Mouse (Mus musculus) MEL (cell line): ENCODE data around the gene Ptpn1.

Experiments
- CTCF ChIP-seq, 3 experiments: IDR thresholded peaks in 2 of 3; conservative IDR thresholded peaks in 1 of 3; 2 replicates each; pipeline ENCODE4 v1.5.1; 2011 to 2012; ENCODE audit warnings: low read length in 3 of 3, low read depth in 2 of 3, mild to moderate bottlenecking in 2 of 3, improper control_type of control experiment in 1 of 3, inconsistent platforms in 1 of 3, mixed read lengths in 1 of 3, moderate library complexity in 1 of 3; ENCODE audit not compliant: control insufficient read depth in 1 of 3, insufficient read depth in 1 of 3, poor library complexity in 1 of 3, severe bottlenecking in 1 of 3
- MXI1 ChIP-seq: IDR thresholded peaks from 2 replicates; pipeline ENCODE4 v1.6.1; 2011; ENCODE audit warnings: mild to moderate bottlenecking, low read depth, low read length, improper control_type of control experiment
- POLR2A ChIP-seq, 2 experiments: IDR thresholded peaks; 2 replicates each; pipeline ENCODE4 v1.6.1; 2011 to 2012; ENCODE audit warnings: low read length in 2 of 2, mild to moderate bottlenecking in 2 of 2, control low read depth in 1 of 2, improper control_type of control experiment in 1 of 2, low read depth in 1 of 2, moderate library complexity in 1 of 2; ENCODE audit not compliant: control insufficient read depth in 1 of 2, insufficient read depth in 1 of 2, poor library complexity in 1 of 2
- POLR2AphosphoS2 ChIP-seq: IDR thresholded peaks from 2 replicates; pipeline ENCODE4 v1.6.1; 2011; ENCODE audit warnings: low read length, improper control_type of control experiment
- TAL1 ChIP-seq: IDR thresholded peaks from 2 replicates; pipeline ENCODE4 v1.6.1; 2012; ENCODE audit warnings: mild to moderate bottlenecking, inconsistent platforms, low read length, moderate library complexity, mixed read lengths
- TBP ChIP-seq: IDR thresholded peaks from 2 replicates; pipeline ENCODE4 v1.8.0; 2011; ENCODE audit warnings: low read depth, low read length, improper control_type of control experiment
- ZC3H11A ChIP-seq: IDR thresholded peaks from 2 replicates; pipeline ENCODE4 v1.6.1; 2012; ENCODE audit warnings: low read depth, mild to moderate bottlenecking, inconsistent platforms, low read length, improper control_type of control experiment

GRCm38 (mm10) chr2:168026467-168026866, 94.6 kb downstream of the Ptpn1 start:
- TF ChIP-seq TBP (no peak), POLR2A (IDR thresholded peaks at IDR 0.05; ENCODE audit: control insufficient read depth in 1 of 2, insufficient read depth in 1 of 2, low read depth in 1 of 2, low read length in 2 of 2, poor library complexity in 1 of 2) (no peak), TAL1 (no peak), ZC3H11A (no peak), CTCF (IDR thresholded peaks at IDR 0.05 in 2 of 3, conservative IDR thresholded peaks at IDR 0.05 in 1 of 3; ENCODE audit: control insufficient read depth in 1 of 3, insufficient read depth in 1 of 3, low read depth in 2 of 3, low read length in 3 of 3, poor library complexity in 1 of 3, severe bottlenecking in 1 of 3) (no peak), POLR2AphosphoS2 (no peak), MXI1 (no peak)
